In the genomic region with DNA sequence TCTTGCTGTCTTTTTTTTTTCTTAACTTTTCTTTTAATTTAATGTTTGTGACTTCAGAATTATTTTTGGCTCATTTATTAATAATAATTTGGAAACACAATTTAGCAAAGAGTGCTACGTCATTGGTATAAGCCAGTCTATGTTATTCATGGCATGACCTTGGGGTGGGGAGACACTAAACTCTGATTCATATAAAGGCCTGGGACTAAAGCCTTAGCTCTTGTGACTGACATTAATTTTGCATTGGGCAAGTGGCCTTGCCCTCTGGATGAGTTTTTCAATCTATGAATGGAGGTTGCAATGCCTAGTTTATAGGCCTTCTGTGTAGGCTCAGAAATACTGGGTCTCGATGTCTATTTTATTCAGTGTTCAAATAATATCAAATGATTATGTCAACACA, we compare ENCODE assay signal across 24 mouse cellular contexts.
"Had no signal": no experiment of that assay in that cellular context is flagged by ENCODE, and none has a peak within 500 bp of the region (broad histone marks: within the 10 kb centered on the region; RNA-seq: fewer than 3 reads in every experiment).

No protein-coding gene starts in this region.

- H3K27me3 ChIP-seq: heart, embryonic 12.5 days; hindbrain, embryonic 12.5 days; intestine, embryonic 15.5 days; kidney, embryonic 15.5 days; limb, embryonic 13.5 days; limb, embryonic 15.5 days; liver, embryonic 12.5 days had no signal

- DNase-seq: gastrocnemius, adult 2 months; gastrocnemius, postnatal 10 days; gastrocnemius, postnatal 25 days; heart, postnatal 10 days; heart, postnatal 4 days; kidney, adult 2 months; kidney, adult 9 months; kidney, postnatal 14 days; kidney, postnatal 36 days; layer of hippocampus, adult 9-11 months; layer of hippocampus, postnatal 36 days; left cerebral cortex, postnatal 4 days had no signal

- H3K4me3 ChIP-seq: gastrocnemius, adult 2 months; heart, embryonic 10.5 days; heart, embryonic 12.5 days; hindbrain, embryonic 10.5 days; hindbrain, embryonic 12.5 days; intestine, embryonic 15.5 days; kidney, embryonic 15.5 days; limb, embryonic 13.5 days; limb, embryonic 15.5 days; liver, embryonic 12.5 days had no signal

- H3K27ac ChIP-seq: gastrocnemius, adult 2 months; heart, embryonic 10.5 days; hindbrain, embryonic 10.5 days; hindbrain, embryonic 12.5 days; hindbrain, embryonic 14.5 days; intestine, embryonic 15.5 days; kidney, embryonic 15.5 days; kidney, postnatal 0 days; limb, embryonic 13.5 days; limb, embryonic 15.5 days; liver, embryonic 12.5 days; liver, embryonic 14.5 days had no signal

- H3K36me3 ChIP-seq: heart, embryonic 10.5 days; heart, embryonic 12.5 days; hindbrain, embryonic 10.5 days; hindbrain, embryonic 12.5 days; intestine, embryonic 15.5 days; kidney, embryonic 15.5 days; limb, embryonic 13.5 days; limb, embryonic 15.5 days; liver, embryonic 12.5 days had no signal

- H3K4me1 ChIP-seq: heart, embryonic 10.5 days; heart, embryonic 12.5 days; hindbrain, embryonic 10.5 days; hindbrain, embryonic 12.5 days; intestine, embryonic 15.5 days; kidney, embryonic 15.5 days; limb, embryonic 13.5 days; limb, embryonic 15.5 days; liver, embryonic 12.5 days had no signal

- H3K9ac ChIP-seq: heart, embryonic 12.5 days; hindbrain, embryonic 12.5 days; hindbrain, embryonic 14.5 days; intestine, embryonic 15.5 days; kidney, embryonic 15.5 days; limb, embryonic 13.5 days; limb, embryonic 15.5 days; liver, embryonic 12.5 days; liver, embryonic 14.5 days had no signal
